Mouse (Mus musculus): ENCODE measurements around the gene Adamts20. TPM values are rescaled to one million over a fixed set of nuclear protein-coding genes. Genes with fewer than 3 reads are reported as not detected.

Gene Adamts20
- polyA plus RNA-seq, 1 experiment from 2014 or later = 5.4 TPM

GRCm38 (mm10) chr15:94307888-94308287 lies 157.3 kb downstream of the Adamts20 start:
- H3K9ac ChIP-seq (replicated peaks; ENCODE audit: low read depth, low read length) = no peak overlapping the region
- no peak overlapping the region for H3K4me3 ChIP-seq (ENCODE audit: low read depth, low read length)
- H3K9me3 ChIP-seq (ENCODE audit: control insufficient read depth, low read depth, low read length) = no peaks in the 10 kb centered on the region
- no peaks in the 10 kb centered on the region for H3K36me3 ChIP-seq (ENCODE audit: control insufficient read depth, insufficient read depth, low read length)
- no peak overlapping the region for H3K4me2 ChIP-seq (replicated peaks; ENCODE audit: low read depth, low read length)
- no peak for ATAC-seq (ENCODE audit: insufficient number of reproducible peaks, insufficient read depth, low FRiP score, low read depth)
- H3K27ac ChIP-seq (ENCODE audit: low read length) = no peak overlapping the region
- no peaks in the 10 kb centered on the region for H3K27me3 ChIP-seq (ENCODE audit: control insufficient read depth, insufficient read depth, low read length)
- 74% methylated on average over 9 of the region's 9 CpGs for WGBS
- H3K4me1 ChIP-seq (ENCODE audit: control insufficient read depth, insufficient read depth, low read length) = no peaks in the 10 kb centered on the region

GRCm38 (mm10) chr15:94303151-94303550 lies 162.1 kb downstream of the Adamts20 start:
- H3K9me3 ChIP-seq (ENCODE audit: control insufficient read depth, low read depth, low read length) = no peaks in the 10 kb centered on the region
- ATAC-seq (ENCODE audit: insufficient number of reproducible peaks, insufficient read depth, low FRiP score, low read depth) = no peak
- no peak overlapping the region for H3K4me2 ChIP-seq (replicated peaks; ENCODE audit: low read depth, low read length)
- H3K4me3 ChIP-seq (ENCODE audit: low read depth, low read length) = no peak overlapping the region
- 67% methylated on average over 3 of the region's 3 CpGs for WGBS
- H3K27ac ChIP-seq (ENCODE audit: low read length) = no peak overlapping the region
- H3K4me1 ChIP-seq (ENCODE audit: control insufficient read depth, insufficient read depth, low read length) = no peaks in the 10 kb centered on the region
- H3K27me3 ChIP-seq (ENCODE audit: control insufficient read depth, insufficient read depth, low read length) = no peaks in the 10 kb centered on the region
- no peak overlapping the region for H3K9ac ChIP-seq (replicated peaks; ENCODE audit: low read depth, low read length)
- H3K36me3 ChIP-seq (ENCODE audit: control insufficient read depth, insufficient read depth, low read length) = no peaks in the 10 kb centered on the region

GRCm38 (mm10) chr15:94294084-94294483 lies 171.1 kb downstream of the Adamts20 start:
- Histone ChIP-seq H3K27me3 (ENCODE audit: control insufficient read depth, insufficient read depth, low read length) (no peaks in the 10 kb centered on the region), H3K4me1 (ENCODE audit: control insufficient read depth, insufficient read depth, low read length) (no peaks in the 10 kb centered on the region), H3K4me3 (ENCODE audit: low read depth, low read length) (no peak overlapping the region), H3K9me3 (ENCODE audit: control insufficient read depth, low read depth, low read length) (no peaks in the 10 kb centered on the region), H3K9ac (replicated peaks; ENCODE audit: low read depth, low read length) (no peak overlapping the region), H3K4me2 (replicated peaks; ENCODE audit: low read depth, low read length) (no peak overlapping the region), H3K27ac (ENCODE audit: low read length) (no peak overlapping the region), H3K36me3 (ENCODE audit: control insufficient read depth, insufficient read depth, low read length) (no peaks in the 10 kb centered on the region)
- ATAC-seq (ENCODE audit: insufficient number of reproducible peaks, insufficient read depth, low FRiP score, low read depth) = no peak
- 61% methylated on average over 4 of the region's 4 CpGs for WGBS

GRCm38 (mm10) chr15:94288015-94288414 lies 177.2 kb downstream of the Adamts20 start:
- Histone ChIP-seq H3K4me1 (ENCODE audit: control insufficient read depth, insufficient read depth, low read length) (no peaks in the 10 kb centered on the region), H3K9ac (replicated peaks; ENCODE audit: low read depth, low read length) (no peak overlapping the region), H3K27ac (ENCODE audit: low read length) (no peak overlapping the region), H3K9me3 (ENCODE audit: control insufficient read depth, low read depth, low read length) (no peaks in the 10 kb centered on the region), H3K36me3 (ENCODE audit: control insufficient read depth, insufficient read depth, low read length) (no peaks in the 10 kb centered on the region), H3K4me2 (replicated peaks; ENCODE audit: low read depth, low read length) (no peak overlapping the region), H3K4me3 (ENCODE audit: low read depth, low read length) (no peak overlapping the region), H3K27me3 (ENCODE audit: control insufficient read depth, insufficient read depth, low read length) (no peaks in the 10 kb centered on the region)
- WGBS = 90% methylated on average over 2 of the region's 2 CpGs
- ATAC-seq (ENCODE audit: insufficient number of reproducible peaks, insufficient read depth, low FRiP score, low read depth) = no peak

GRCm38 (mm10) chr15:94287495-94287894 lies 177.7 kb downstream of the Adamts20 start:
- no peak for ATAC-seq (ENCODE audit: insufficient number of reproducible peaks, insufficient read depth, low FRiP score, low read depth)
- Histone ChIP-seq H3K27ac (ENCODE audit: low read length) (no peak overlapping the region), H3K9ac (replicated peaks; ENCODE audit: low read depth, low read length) (no peak overlapping the region), H3K4me2 (replicated peaks; ENCODE audit: low read depth, low read length) (no peak overlapping the region), H3K27me3 (ENCODE audit: control insufficient read depth, insufficient read depth, low read length) (no peaks in the 10 kb centered on the region), H3K36me3 (ENCODE audit: control insufficient read depth, insufficient read depth, low read length) (no peaks in the 10 kb centered on the region), H3K4me3 (ENCODE audit: low read depth, low read length) (no peak overlapping the region), H3K4me1 (ENCODE audit: control insufficient read depth, insufficient read depth, low read length) (no peaks in the 10 kb centered on the region), H3K9me3 (ENCODE audit: control insufficient read depth, low read depth, low read length) (no peaks in the 10 kb centered on the region)
- WGBS = 72% methylated on average over 3 of the region's 3 CpGs

GRCm38 (mm10) chr15:94276418-94276817 lies 188.8 kb downstream of the Adamts20 start:
- whole genome bisulfite sequencing = 77% methylated on average over 8 of the region's 8 CpGs
- Histone ChIP-seq H3K9me3 (ENCODE audit: control insufficient read depth, low read depth, low read length) (no peaks in the 10 kb centered on the region), H3K27me3 (ENCODE audit: control insufficient read depth, insufficient read depth, low read length) (no peaks in the 10 kb centered on the region), H3K9ac (replicated peaks; ENCODE audit: low read depth, low read length) (no peak overlapping the region), H3K36me3 (ENCODE audit: control insufficient read depth, insufficient read depth, low read length) (no peaks in the 10 kb centered on the region), H3K4me2 (replicated peaks; ENCODE audit: low read depth, low read length) (no peak overlapping the region), H3K27ac (ENCODE audit: low read length) (no peak overlapping the region), H3K4me3 (ENCODE audit: low read depth, low read length) (no peak overlapping the region), H3K4me1 (ENCODE audit: control insufficient read depth, insufficient read depth, low read length) (no peaks in the 10 kb centered on the region)
- ATAC-seq (ENCODE audit: insufficient number of reproducible peaks, insufficient read depth, low FRiP score, low read depth) = no peak

GRCm38 (mm10) chr15:94265630-94266029 lies 199.6 kb downstream of the Adamts20 start:
- WGBS = 25% methylated on average over 10 of the region's 10 CpGs

GRCm38 (mm10) chr15:94264497-94264879 lies 200.7 kb downstream of the Adamts20 start:
- no peak for ATAC-seq (ENCODE audit: insufficient number of reproducible peaks, insufficient read depth, low FRiP score, low read depth)
- H3K4me1 ChIP-seq (ENCODE audit: control insufficient read depth, insufficient read depth, low read length) = no peaks in the 10 kb centered on the region
- no peak overlapping the region for H3K9ac ChIP-seq (replicated peaks; ENCODE audit: low read depth, low read length)
- H3K27ac ChIP-seq (ENCODE audit: low read length) = no peak overlapping the region
- no peak overlapping the region for H3K4me2 ChIP-seq (replicated peaks; ENCODE audit: low read depth, low read length)
- no peak overlapping the region for H3K4me3 ChIP-seq (ENCODE audit: low read depth, low read length)
- H3K36me3 ChIP-seq (ENCODE audit: control insufficient read depth, insufficient read depth, low read length) = no peaks in the 10 kb centered on the region
- no peaks in the 10 kb centered on the region for H3K9me3 ChIP-seq (ENCODE audit: control insufficient read depth, low read depth, low read length)
- WGBS = 79% methylated on average over 6 of the region's 6 CpGs
- H3K27me3 ChIP-seq (ENCODE audit: control insufficient read depth, insufficient read depth, low read length) = no peaks in the 10 kb centered on the region

More at GRCm38 (mm10) chr15:94265630-94266029, 199.6 kb downstream of the Adamts20 start:
- Histone ChIP-seq H3K4me3 (ENCODE audit: low read depth, low read length) (no peak overlapping the region), H3K4me2 (replicated peaks; ENCODE audit: low read depth, low read length) (no peak overlapping the region), H3K27me3 (ENCODE audit: control insufficient read depth, insufficient read depth, low read length) (no peaks in the 10 kb centered on the region), H3K9ac (replicated peaks; ENCODE audit: low read depth, low read length) (no peak overlapping the region), H3K27ac (ENCODE audit: low read length) (no peak overlapping the region), H3K4me1 (ENCODE audit: control insufficient read depth, insufficient read depth, low read length) (no peaks in the 10 kb centered on the region), H3K9me3 (ENCODE audit: control insufficient read depth, low read depth, low read length) (no peaks in the 10 kb centered on the region), H3K36me3 (ENCODE audit: control insufficient read depth, insufficient read depth, low read length) (no peaks in the 10 kb centered on the region)
- no peak for ATAC-seq (ENCODE audit: insufficient number of reproducible peaks, insufficient read depth, low FRiP score, low read depth)

- WGBS = 59% methylated on average over 8 of the region's 8 CpGs
- ATAC-seq (ENCODE audit: insufficient number of reproducible peaks, insufficient read depth, low FRiP score, low read depth) = no peak
- H3K9ac ChIP-seq (replicated peaks; ENCODE audit: low read depth, low read length) = no peak overlapping the region
- no peaks in the 10 kb centered on the region for H3K9me3 ChIP-seq (ENCODE audit: control insufficient read depth, low read depth, low read length)
- no peak overlapping the region for H3K4me3 ChIP-seq (ENCODE audit: low read depth, low read length)
- no peaks in the 10 kb centered on the region for H3K27me3 ChIP-seq (ENCODE audit: control insufficient read depth, insufficient read depth, low read length)
- no peaks in the 10 kb centered on the region for H3K36me3 ChIP-seq (ENCODE audit: control insufficient read depth, insufficient read depth, low read length)
- no peaks in the 10 kb centered on the region for H3K4me1 ChIP-seq (ENCODE audit: control insufficient read depth, insufficient read depth, low read length)
- H3K27ac ChIP-seq (ENCODE audit: low read length) = no peak overlapping the region
- no peak overlapping the region for H3K4me2 ChIP-seq (replicated peaks; ENCODE audit: low read depth, low read length)
These were observed 201.2 kb downstream of the Adamts20 start for GRCm38 (mm10) chr15:94263866-94264496.
